31 mouse cellular contexts compared by ENCODE assay signal in genomic region chr16:63642641-63643040, GRCm38 (mm10).
A peak's percentile ranks its signal among the peaks of the same experiment; 100 is the strongest.
DNase-seq lines count a peak whose midpoint lies in the region; ATAC-seq and TF ChIP-seq lines count a peak whose summit lies in the region.
"Had no signal": no experiment of that assay in that cellular context is flagged by ENCODE, and none has a peak within 500 bp of the region (broad histone marks: within the 10 kb centered on the region; RNA-seq: fewer than 3 reads in every experiment).

No protein-coding gene starts in this region.

- WGBS in embryonic facial prominence, embryonic 11.5 days = 34% methylated on average over 2 of the region's 2 CpGs
- 45% methylated on average over 2 of the region's 2 CpGs for WGBS in embryonic facial prominence, embryonic 10.5 days
- 24% methylated on average over 2 of the region's 2 CpGs for WGBS in kidney, embryonic 16.5 days
- WGBS in limb, embryonic 14.5 days = 39% methylated on average over 2 of the region's 2 CpGs

- no peak overlapping the region for H3K9ac ChIP-seq in embryonic facial prominence, embryonic 11.5 days (replicated peaks; ENCODE audit: low read length)
- no peak overlapping the region for H3K9ac ChIP-seq in kidney, embryonic 16.5 days (replicated peaks; ENCODE audit: low read length)
- H3K9ac ChIP-seq in limb, embryonic 14.5 days (ENCODE audit: low read depth, low read length, severe bottlenecking) = no peak overlapping the region
- H3K9ac ChIP-seq: forebrain, embryonic 13.5 days; forebrain, postnatal 0 days; heart, embryonic 12.5 days; heart, embryonic 15.5 days; hindbrain, embryonic 13.5 days had no signal

- H3K36me3 ChIP-seq in embryonic facial prominence, embryonic 11.5 days (replicated peaks; ENCODE audit: control insufficient read depth, insufficient read depth, low read depth, low read length) = no peaks in the 10 kb centered on the region
- H3K36me3 ChIP-seq in embryonic facial prominence, embryonic 10.5 days (replicated peaks) = no peaks in the 10 kb centered on the region
- no peaks in the 10 kb centered on the region for H3K36me3 ChIP-seq in kidney, embryonic 16.5 days (ENCODE audit: insufficient read depth, low read length)
- no peaks in the 10 kb centered on the region for H3K36me3 ChIP-seq in limb, embryonic 14.5 days (ENCODE audit: control insufficient read depth, insufficient read depth, low read length)
- H3K36me3 ChIP-seq: forebrain, embryonic 10.5 days; G1E; heart, embryonic 12.5 days; heart, embryonic 15.5 days; hindbrain, embryonic 10.5 days; hindbrain, embryonic 13.5 days had no signal

- H3K9me3 ChIP-seq in embryonic facial prominence, embryonic 11.5 days (replicated peaks; ENCODE audit: control insufficient read depth, low read length) = no peaks in the 10 kb centered on the region
- no peaks in the 10 kb centered on the region for H3K9me3 ChIP-seq in embryonic facial prominence, embryonic 10.5 days
- H3K9me3 ChIP-seq in kidney, embryonic 16.5 days (ENCODE audit: low read length) = no peaks in the 10 kb centered on the region
- H3K9me3 ChIP-seq in limb, embryonic 14.5 days (ENCODE audit: control insufficient read depth, low read length) = no peaks in the 10 kb centered on the region
- H3K9me3 ChIP-seq: forebrain, embryonic 10.5 days; forebrain, embryonic 13.5 days; heart, embryonic 12.5 days; heart, embryonic 15.5 days; hindbrain, embryonic 10.5 days; hindbrain, embryonic 13.5 days had no signal

- no peak overlapping the region for H3K4me2 ChIP-seq in embryonic facial prominence, embryonic 11.5 days (ENCODE audit: low read depth, low read length)
- no peak overlapping the region for H3K4me2 ChIP-seq in kidney, embryonic 16.5 days (replicated peaks; ENCODE audit: low read depth, low read length)
- H3K4me2 ChIP-seq in limb, embryonic 14.5 days (replicated peaks; ENCODE audit: low read depth, low read length, severe bottlenecking) = no peak overlapping the region
- H3K4me2 ChIP-seq: forebrain, embryonic 13.5 days; heart, embryonic 12.5 days; heart, embryonic 15.5 days; hindbrain, embryonic 13.5 days had no signal

- DNase-seq in embryonic facial prominence, embryonic 11.5 days (ENCODE audit: low spot score) = peak; percentile 21
- DNase-seq in embryonic facial prominence, embryonic 10.5 days (ENCODE audit: low spot score) = no peak
- no peak for DNase-seq in kidney, adult 8-10 months
- DNase-seq in embryo, embryonic 10.5 days (ENCODE audit: low spot score) = peak; percentile 57
- DNase-seq in limb, embryonic 14.5 days (ENCODE audit: low spot score) = peak; percentile 23
- DNase-seq in layer of hippocampus, adult 11-12 months (ENCODE audit: low spot score) = no peak
- no peak for DNase-seq in gastrocnemius, adult 8-10 months (ENCODE audit: low spot score in 2 of 2)
- DNase-seq: adrenal gland, postnatal 10 days; adrenal gland, postnatal 36 days; B cell, adult 2 months; cerebellum, adult 18-20 months; cerebellum, adult 9-10 months; cerebellum, postnatal 14 days; forebrain, postnatal 0 days; gastrocnemius, adult 2 months; gastrocnemius, postnatal 25 days; heart, adult 18-20 months; heart, postnatal 10 days; heart, postnatal 36 days had no signal

- TF ChIP-seq POLR2A in limb, embryonic 14.5 days (IDR thresholded peaks at IDR 0.05; ENCODE audit: borderline replicate concordance, extremely low read depth, insufficient read depth, insufficient read length) = no peak

- no peak for ATAC-seq in embryonic facial prominence, embryonic 11.5 days (replicated peaks; ENCODE audit: insufficient number of reproducible peaks, low FRiP score, low TSS enrichment, low read depth)
- ATAC-seq in kidney, embryonic 16.5 days (ENCODE audit: low FRiP score, low TSS enrichment) = peak; percentile 83
- peak; percentile 62; the same call in 1 of the 2 replicates for ATAC-seq in limb, embryonic 14.5 days (ENCODE audit: low FRiP score, low read depth)
- ATAC-seq: forebrain, embryonic 13.5 days; forebrain, postnatal 0 days; hindbrain, embryonic 16.5 days; inflammation-experienced regulatory T-cells, adult 6 months; Patski had no signal

- no peaks in the 10 kb centered on the region for H3K27me3 ChIP-seq in embryonic facial prominence, embryonic 11.5 days (ENCODE audit: control insufficient read depth, insufficient read depth, low read length)
- H3K27me3 ChIP-seq in embryonic facial prominence, embryonic 10.5 days (replicated peaks; ENCODE audit: low read depth, poor library complexity, severe bottlenecking) = no peaks in the 10 kb centered on the region
- no peaks in the 10 kb centered on the region for H3K27me3 ChIP-seq in kidney, embryonic 16.5 days (ENCODE audit: insufficient read depth, low read length)
- no peaks in the 10 kb centered on the region for H3K27me3 ChIP-seq in limb, embryonic 14.5 days (ENCODE audit: control insufficient read depth, insufficient read depth, low read length)
- H3K27me3 ChIP-seq: CH12.LX; forebrain, embryonic 13.5 days; heart, embryonic 12.5 days; heart, embryonic 15.5 days; hindbrain, embryonic 13.5 days; Patski had no signal

- no peaks in the 10 kb centered on the region for H3K4me1 ChIP-seq in embryonic facial prominence, embryonic 11.5 days (ENCODE audit: control insufficient read depth, insufficient read depth, low read length)
- peaks cover 13% of the 10 kb centered on the region for H3K4me1 ChIP-seq in embryonic facial prominence, embryonic 10.5 days
- H3K4me1 ChIP-seq in kidney, embryonic 16.5 days (ENCODE audit: insufficient read depth, low read length) = no peaks in the 10 kb centered on the region
- H3K4me1 ChIP-seq in limb, embryonic 14.5 days (ENCODE audit: control insufficient read depth, insufficient read depth, low read length) = peaks cover 3% of the 10 kb centered on the region; the same call in 1 of the 2 replicates
- H3K4me1 ChIP-seq: hindbrain, embryonic 10.5 days had no signal

- no peak overlapping the region for H3K4me3 ChIP-seq in embryonic facial prominence, embryonic 11.5 days (ENCODE audit: low read depth, low read length)
- no peak overlapping the region for H3K4me3 ChIP-seq in embryonic facial prominence, embryonic 10.5 days
- no peak overlapping the region for H3K4me3 ChIP-seq in kidney, embryonic 16.5 days (ENCODE audit: low read length)
- H3K4me3 ChIP-seq in limb, embryonic 14.5 days (replicated peaks; ENCODE audit: low read length) = no peak overlapping the region
- H3K4me3 ChIP-seq: forebrain, embryonic 10.5 days; forebrain, embryonic 13.5 days; gastrocnemius, adult 2 months; heart, embryonic 12.5 days; heart, embryonic 15.5 days; hindbrain, embryonic 10.5 days; hindbrain, embryonic 13.5 days had no signal

- H3K27ac ChIP-seq in embryonic facial prominence, embryonic 11.5 days (replicated peaks; ENCODE audit: low read depth, low read length) = no peak overlapping the region
- H3K27ac ChIP-seq in embryonic facial prominence, embryonic 10.5 days (replicated peaks) = no peak overlapping the region
- no peak overlapping the region for H3K27ac ChIP-seq in kidney, embryonic 16.5 days (ENCODE audit: low read length)
- no peak overlapping the region for H3K27ac ChIP-seq in limb, embryonic 14.5 days (replicated peaks; ENCODE audit: low read depth, low read length)
- H3K27ac ChIP-seq: forebrain, embryonic 10.5 days; forebrain, embryonic 13.5 days; gastrocnemius, adult 2 months; heart, embryonic 15.5 days; hindbrain, embryonic 10.5 days; hindbrain, embryonic 13.5 days had no signal

Comparison
In these comparisons a context has a peak if more than half of its experiments do, and no peak if none do; other contexts are left out.
1. DNase-seq: peak in embryonic facial prominence, embryonic 11.5 days (single experiment), embryo, embryonic 10.5 days (single experiment) and limb, embryonic 14.5 days (single experiment); none in embryonic facial prominence, embryonic 10.5 days (single experiment), kidney, adult 8-10 months (0 of 2), layer of hippocampus, adult 11-12 months (single experiment) and gastrocnemius, adult 8-10 months (0 of 2).